Mouse (Mus musculus) liver, adult 2 months (tissue): ENCODE results near the gene Stx4a.
"Not testable (repeated sequence)": the region's sequence is repeated elsewhere in the genome, so short reads cannot be mapped to it uniquely, and the experiment has no call there.

ENCODE experiments used
- CTCF ChIP-seq: fragments of 200-500 bp; IDR thresholded peaks from 2 replicates; pipeline ENCODE4 v1.5.1; 2011; ENCODE audit warnings: low read depth, low read length, control low read depth
- POLR2A ChIP-seq: fragments of 200-500 bp; IDR thresholded peaks from 2 replicates; pipeline ENCODE4 v1.6.1; 2011; ENCODE audit warnings: low read length, control low read depth; ENCODE audit not compliant: insufficient read depth; ENCODE audit errors: extremely low read depth

DNA sequence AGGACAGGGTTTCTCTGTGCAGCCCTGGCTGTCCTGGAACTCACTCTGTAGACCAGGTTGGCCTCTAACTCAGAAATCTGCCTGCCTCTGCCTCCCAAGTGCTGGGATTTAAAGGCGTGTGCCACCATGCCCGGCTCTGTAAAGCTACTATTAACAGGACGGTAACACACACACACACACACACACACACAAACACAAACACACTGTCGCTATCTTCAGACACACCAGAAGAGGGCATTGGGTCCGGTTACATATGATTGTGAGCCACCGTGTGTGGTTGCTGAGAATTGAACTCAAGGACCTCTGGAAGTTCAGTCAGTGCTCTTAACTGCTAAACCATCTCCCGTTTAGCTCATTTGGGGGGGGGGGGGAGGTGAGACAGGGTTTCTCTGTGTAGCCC, 71.8 kb downstream of the Stx4a start:
- TF ChIP-seq CTCF, POLR2A: not testable (repeated sequence)
